Mouse (Mus musculus) liver, embryonic 16.5 days (tissue): ENCODE results near the gene Ankle1. TPM values are rescaled to one million over a fixed set of nuclear protein-coding genes. Genes with fewer than 3 reads are reported as not detected.
"Not testable (repeated sequence)": the region's sequence is repeated elsewhere in the genome, so short reads cannot be mapped to it uniquely, and the experiment has no call there.

ENCODE experiments used
- ATAC-seq: fragments of 200-750 bp; cut with Nextera tagmentation; 2 replicates; pipeline ENCODE4 v1.8.0; 2017; ENCODE audit warnings: low read depth, mild to moderate bottlenecking, moderate number of reproducible peaks, moderate library complexity
- H3K27ac ChIP-seq: fragments of 300-500 bp; sonication (generic); 2 replicates; pipeline ENCODE4 v1.5.1; 2014; ENCODE audit warnings: mild to moderate bottlenecking, low read length
- H3K27me3 ChIP-seq: fragments of 300-500 bp; sonication (generic); 2 replicates; pipeline ENCODE4 v1.6.1; 2014; ENCODE audit warnings: low read depth, low read length, mixed read lengths; ENCODE audit not compliant: control insufficient read depth, insufficient read depth
- H3K36me3 ChIP-seq: fragments of 300-500 bp; sonication (generic); 2 replicates; pipeline ENCODE4 v1.6.1; 2014; ENCODE audit warnings: mild to moderate bottlenecking; ENCODE audit not compliant: control insufficient read depth, insufficient read depth
- H3K4me1 ChIP-seq: fragments of 300-500 bp; sonication (generic); 2 replicates; pipeline ENCODE4 v1.6.1; 2014; ENCODE audit warnings: low read depth, low read length, mixed read lengths; ENCODE audit not compliant: control insufficient read depth
- H3K4me2 ChIP-seq: fragments of 300-500 bp; sonication (generic); 2 replicates; pipeline ENCODE4 v1.6.1; 2014; ENCODE audit warnings: low read depth, low read length, mixed read lengths
- H3K4me3 ChIP-seq: fragments of 300-500 bp; sonication (generic); 2 replicates; pipeline ENCODE4 v1.5.1; 2014; ENCODE audit warnings: low read depth, mild to moderate bottlenecking, low read length
- H3K9ac ChIP-seq: fragments of 300-500 bp; sonication (generic); 2 replicates; pipeline ENCODE4 v1.6.1; 2014; ENCODE audit warnings: low read depth, low read length
- H3K9me3 ChIP-seq: fragments of 300-500 bp; sonication (generic); replicated peaks from 2 replicates; pipeline ENCODE4 v1.6.1; 2016; ENCODE audit warnings: low read length; ENCODE audit not compliant: control insufficient read depth
- WGBS: fragments of 180-500 bp; shearing (Covaris S2); extraction: QIAGEN DNeasy Blood & Tissue Kit; methylation state at CpG from one replicate; pipeline ENCODE4 v1.1.7; 2014; ENCODE audit not compliant: insufficient replicate concordance; 5-methylcytosine and 5-hydroxymethylcytosine counted together
- polyA plus RNA-seq: library from polyadenylated mRNA; unstranded; fragments of >200 nt; fragmentation: Nextera tagmentation; extraction: Ambion mirVana; gene quantifications from 2 replicates; pipeline ENCODE4 v1.2.1, GENCODE M21; 2015

Gene Ankle1
- polyA plus RNA-seq, 1 experiment from 2014 or later = 48.1 TPM

DNA sequence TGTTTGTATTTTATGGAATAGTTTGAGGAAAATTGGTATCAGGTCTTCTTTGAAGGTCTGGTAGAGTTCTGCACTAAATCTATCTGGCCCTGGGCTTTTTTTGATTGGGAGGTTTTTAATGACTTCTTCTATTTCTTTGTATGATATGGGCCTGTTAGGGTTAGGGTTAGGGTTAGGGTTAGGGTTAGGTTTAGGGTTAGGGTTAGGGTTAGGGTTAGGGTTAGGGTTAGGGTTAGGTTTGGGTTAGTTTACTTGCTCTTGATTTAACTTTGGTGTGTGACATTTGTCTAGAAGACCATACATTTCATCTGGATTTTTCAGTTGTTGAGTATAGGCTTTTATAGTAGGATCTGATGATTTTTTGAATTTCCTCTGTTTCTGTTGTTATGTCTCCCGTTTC, 27.1 kb downstream of the Ankle1 start:
- not testable (repeated sequence) for H3K9me3 ChIP-seq, H3K36me3 ChIP-seq, ATAC-seq, H3K4me1 ChIP-seq, H3K4me3 ChIP-seq, H3K27ac ChIP-seq, H3K9ac ChIP-seq, H3K4me2 ChIP-seq, H3K27me3 ChIP-seq
- WGBS = 59% methylated on average over 1 of the region's 1 CpGs

DNA sequence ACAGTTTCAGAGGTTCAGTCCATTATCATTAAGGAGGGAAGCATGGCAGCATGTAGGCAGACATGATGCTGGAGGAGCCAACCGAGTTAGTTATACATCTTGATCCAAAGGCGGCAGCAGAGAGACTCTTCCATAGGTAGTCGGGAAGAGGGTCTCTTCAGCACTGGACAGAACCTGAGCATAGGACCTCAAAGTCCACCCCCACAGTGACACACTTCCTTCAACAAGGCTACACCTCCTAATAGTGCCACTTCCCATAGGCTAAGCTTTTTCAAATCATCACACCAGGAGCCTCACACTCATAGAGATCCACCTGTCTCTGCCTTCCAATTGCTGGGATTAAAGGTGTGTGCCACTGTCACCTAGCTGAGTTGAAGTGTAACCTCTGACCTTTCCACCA, 31.2 kb downstream of the Ankle1 start:
- Histone ChIP-seq H3K4me1 (no peaks in the 10 kb centered on the region), H3K36me3 (no peaks in the 10 kb centered on the region), H3K27me3 (no peaks in the 10 kb centered on the region; the same call in 1 of the 2 replicates), H3K9ac (no peak overlapping the region), H3K9me3 (no peaks in the 10 kb centered on the region), H3K4me3 (no peak overlapping the region), H3K4me2 (no peak overlapping the region), H3K27ac (no peak overlapping the region)
- no peak for ATAC-seq
- WGBS = 42% methylated on average over 3 of the region's 3 CpGs

GRCm38 (mm10) chr8:71441404-71441803, 35.6 kb downstream of the Ankle1 start:
- no peaks in the 10 kb centered on the region; the same call in 1 of the 2 replicates for H3K27me3 ChIP-seq
- 0% methylated on average over 7 of the region's 7 CpGs for WGBS

GRCm38 (mm10) chr8:71445096-71445495, 39.3 kb downstream of the Ankle1 start:
- Histone ChIP-seq H3K9ac (no peak overlapping the region), H3K27ac (no peak overlapping the region), H3K4me1 (no peaks in the 10 kb centered on the region), H3K36me3 (no peaks in the 10 kb centered on the region), H3K4me3 (no peak overlapping the region), H3K27me3 (no peaks in the 10 kb centered on the region; the same call in 1 of the 2 replicates), H3K9me3 (no peaks in the 10 kb centered on the region), H3K4me2 (no peak overlapping the region)
- ATAC-seq = no peak
- WGBS = 55% methylated on average over 7 of the region's 7 CpGs

More at GRCm38 (mm10) chr8:71441404-71441803, 35.6 kb downstream of the Ankle1 start:
- Histone ChIP-seq H3K4me1 (no peaks in the 10 kb centered on the region), H3K9me3 (no peaks in the 10 kb centered on the region), H3K36me3 (no peaks in the 10 kb centered on the region), H3K27ac (no peak overlapping the region), H3K4me2 (no peak overlapping the region), H3K9ac (no peak overlapping the region), H3K4me3 (no peak overlapping the region)
- ATAC-seq = no peak

DNA sequence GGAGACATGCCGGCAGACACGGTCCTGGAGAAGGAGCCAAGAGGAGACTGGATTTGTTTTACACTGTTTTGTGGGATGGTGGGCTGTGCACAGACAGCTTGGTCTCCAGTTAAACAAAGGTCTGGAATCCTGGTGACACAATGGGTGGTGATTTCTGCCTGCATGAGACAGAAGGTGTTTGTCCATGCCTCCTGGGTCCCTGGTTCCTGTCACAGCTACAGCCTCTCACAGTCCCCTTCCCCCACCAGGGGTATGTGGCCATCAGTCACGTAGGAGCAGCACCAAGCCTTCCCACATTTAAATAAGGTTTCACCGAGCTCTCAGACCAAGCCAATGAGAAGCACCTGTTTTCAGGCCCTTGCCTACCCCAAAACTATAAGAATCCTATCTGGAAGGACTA, 45.5 kb downstream of the Ankle1 start:
- no peak overlapping the region for H3K27ac ChIP-seq
- no peak for ATAC-seq
- 63% methylated on average over 4 of the region's 4 CpGs for WGBS
- no peaks in the 10 kb centered on the region for H3K36me3 ChIP-seq
- no peaks in the 10 kb centered on the region for H3K9me3 ChIP-seq
- no peak overlapping the region for H3K4me2 ChIP-seq
- no peaks in the 10 kb centered on the region for H3K4me1 ChIP-seq
- no peak overlapping the region for H3K9ac ChIP-seq
- no peaks in the 10 kb centered on the region for H3K27me3 ChIP-seq
- H3K4me3 ChIP-seq = no peak overlapping the region

DNA sequence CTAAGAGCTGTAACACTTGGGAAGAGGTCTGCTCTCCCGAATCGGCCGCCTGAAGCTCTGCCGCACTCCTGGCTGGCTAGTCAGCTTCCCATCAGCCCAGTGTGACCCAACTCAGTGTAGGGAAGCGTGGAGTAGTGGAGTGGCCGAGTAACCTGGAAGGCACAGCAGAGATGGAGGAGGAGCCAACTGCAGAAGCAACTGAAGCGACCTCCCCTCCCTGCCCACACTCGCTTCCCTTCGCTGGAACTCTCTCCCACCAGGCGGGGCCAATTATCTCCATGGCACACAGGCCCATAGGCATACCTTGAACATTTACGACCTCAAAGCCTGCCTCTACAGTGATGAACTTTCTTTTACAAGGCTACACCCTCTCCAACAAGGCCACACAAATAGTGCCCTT, 46.0 kb downstream of the Ankle1 start:
- Histone ChIP-seq H3K27ac (no peak overlapping the region), H3K9me3 (no peaks in the 10 kb centered on the region), H3K4me1 (peaks cover under 1% of the 10 kb centered on the region; the same call in 1 of the 2 replicates), H3K4me2 (no peak overlapping the region), H3K36me3 (no peaks in the 10 kb centered on the region), H3K9ac (no peak overlapping the region), H3K4me3 (no peak overlapping the region), H3K27me3 (no peaks in the 10 kb centered on the region)
- no peak for ATAC-seq
- WGBS = 47% methylated on average over 11 of the region's 11 CpGs

DNA sequence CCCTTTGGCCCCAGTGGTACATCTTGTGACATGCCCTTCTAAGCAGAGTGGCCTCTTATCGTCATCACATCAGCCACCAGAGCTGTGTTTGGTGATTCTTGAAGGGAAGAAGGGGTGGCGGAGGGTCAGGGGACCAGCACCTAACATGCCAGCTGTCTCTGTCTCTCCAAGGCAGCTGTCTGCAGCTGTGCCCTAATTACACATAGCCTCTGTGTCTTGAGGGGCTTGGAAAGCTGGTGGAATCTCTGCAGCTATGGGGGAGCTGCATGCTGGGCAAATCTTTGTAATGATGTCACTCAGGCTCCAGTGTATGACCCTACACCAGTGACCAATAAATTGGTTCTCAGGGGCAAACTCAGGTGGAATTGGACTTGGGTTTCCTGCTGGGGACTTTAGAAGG, 46.9 kb downstream of the Ankle1 start:
- H3K9ac ChIP-seq = no peak overlapping the region

GRCm38 (mm10) chr8:71454668-71455067, 48.9 kb downstream of the Ankle1 start:
- ATAC-seq = no peak
- Histone ChIP-seq H3K4me1 (peaks cover 5% of the 10 kb centered on the region), H3K27ac (no peak overlapping the region), H3K4me3 (no peak overlapping the region), H3K4me2 (no peak overlapping the region), H3K27me3 (no peaks in the 10 kb centered on the region), H3K9me3 (no peaks in the 10 kb centered on the region), H3K36me3 (no peaks in the 10 kb centered on the region), H3K9ac (no peak overlapping the region)
- WGBS = 65% methylated on average over 8 of the region's 8 CpGs

More for the DNA sequence above, 46.9 kb downstream of the Ankle1 start:
- Histone ChIP-seq H3K27ac (no peak overlapping the region), H3K4me3 (no peak overlapping the region), H3K27me3 (no peaks in the 10 kb centered on the region), H3K4me1 (peaks cover 5% of the 10 kb centered on the region), H3K36me3 (no peaks in the 10 kb centered on the region), H3K9me3 (no peaks in the 10 kb centered on the region), H3K4me2 (no peak overlapping the region)
- WGBS = 50% methylated on average over 2 of the region's 2 CpGs
- ATAC-seq = no peak

GRCm38 (mm10) chr8:71456906-71457305, 51.1 kb downstream of the Ankle1 start:
- Histone ChIP-seq H3K4me3 (no peak overlapping the region), H3K4me1 (peaks cover 5% of the 10 kb centered on the region), H3K27me3 (no peaks in the 10 kb centered on the region), H3K27ac (no peak overlapping the region), H3K9me3 (no peaks in the 10 kb centered on the region), H3K4me2 (no peak overlapping the region), H3K36me3 (no peaks in the 10 kb centered on the region), H3K9ac (no peak overlapping the region)
- 46% methylated on average over 22 of the region's 22 CpGs for WGBS
- peak; percentile 57; the same call in 1 of the 2 replicates for ATAC-seq
